Mouse (Mus musculus) brown adipose tissue, adult 24 weeks (tissue): ENCODE results near the gene Rhob. TPM values are rescaled to one million over a fixed set of nuclear protein-coding genes. Genes with fewer than 3 reads are reported as not detected.

ENCODE experiments used
- H3K27ac ChIP-seq: fragments of 200-500 bp; replicated peaks from 2 replicates; pipeline ENCODE4 v1.5.1; 2012; ENCODE audit warnings: low read depth, mild to moderate bottlenecking, low read length
- H3K4me1 ChIP-seq: fragments of 200-500 bp; 2 replicates; pipeline ENCODE4 v1.6.1; 2012; ENCODE audit warnings: low read length, mixed read lengths; ENCODE audit not compliant: control insufficient read depth, insufficient read depth, insufficient read length
- H3K4me3 ChIP-seq: fragments of 200-500 bp; 2 replicates; pipeline ENCODE4 v1.5.1; 2012; ENCODE audit warnings: low read depth, mild to moderate bottlenecking, low read length, moderate library complexity; ENCODE audit not compliant: insufficient read depth
- polyA plus RNA-seq: library from polyadenylated mRNA; stranded (reverse); fragments of >200 nt; gene quantifications from 2 replicates; pipeline ENCODE4 v1.2.4, GENCODE M21; 2012; ENCODE audit not compliant: missing spikeins, insufficient read depth, insufficient read length

Gene Rhob
- polyA plus RNA-seq, 1 experiment: 106 TPM

- peak overlapping the region; percentile 54 for H3K27ac ChIP-seq
Measured at GRCm38 (mm10) chr12:8519431-8520160, 19.8 kb upstream of the Rhob start.

DNA sequence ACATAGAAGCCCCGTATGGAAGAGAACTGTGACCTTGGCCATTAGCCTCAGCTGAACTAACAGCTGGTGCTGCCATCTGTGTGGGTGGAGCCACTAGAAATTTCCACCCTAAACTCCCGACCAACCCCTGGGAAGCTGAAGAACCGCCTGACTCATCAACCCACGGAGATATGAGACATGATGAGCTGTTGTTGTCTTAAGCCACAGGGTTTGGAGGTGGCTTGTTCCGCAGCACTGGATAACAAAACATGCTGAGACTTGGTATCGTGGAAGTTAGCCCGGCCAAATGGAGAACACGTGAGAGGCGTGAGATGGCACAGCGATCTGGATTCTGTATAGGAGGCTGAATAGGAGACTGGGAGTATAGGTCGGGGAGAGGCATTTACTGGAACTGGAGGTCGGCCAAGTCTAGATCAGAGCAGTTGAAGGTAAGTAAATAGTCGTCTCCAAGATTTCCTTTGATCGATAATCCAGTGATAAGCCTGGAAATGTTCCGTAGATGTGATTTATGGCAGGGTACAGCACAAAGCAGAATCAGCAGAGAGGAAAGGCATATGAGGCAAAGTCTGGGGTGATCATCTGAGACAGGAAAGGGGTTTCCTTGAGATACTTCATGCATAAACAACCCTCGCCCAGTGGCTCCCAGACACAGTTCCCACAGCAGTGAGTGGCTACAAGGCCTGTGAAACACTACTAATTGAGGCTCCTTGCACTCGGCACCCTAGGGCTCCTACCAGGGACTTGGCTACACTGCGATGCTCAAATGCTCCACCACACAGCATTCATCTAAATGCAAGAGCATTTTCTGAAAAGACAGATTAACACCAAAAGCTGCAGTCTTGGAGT is 11.5 kb upstream of the Rhob start:
- H3K27ac ChIP-seq: peak overlapping the region; percentile 4; the same call in 1 of the 2 replicates
- no peaks in the 10 kb centered on the region for H3K4me1 ChIP-seq
- peak overlapping the region; percentile 15; the same call in 1 of the 2 replicates for H3K4me3 ChIP-seq

More at GRCm38 (mm10) chr12:8519431-8520160, 19.8 kb upstream of the Rhob start:
- no peak overlapping the region for H3K4me3 ChIP-seq
- H3K4me1 ChIP-seq: no peaks in the 10 kb centered on the region

DNA sequence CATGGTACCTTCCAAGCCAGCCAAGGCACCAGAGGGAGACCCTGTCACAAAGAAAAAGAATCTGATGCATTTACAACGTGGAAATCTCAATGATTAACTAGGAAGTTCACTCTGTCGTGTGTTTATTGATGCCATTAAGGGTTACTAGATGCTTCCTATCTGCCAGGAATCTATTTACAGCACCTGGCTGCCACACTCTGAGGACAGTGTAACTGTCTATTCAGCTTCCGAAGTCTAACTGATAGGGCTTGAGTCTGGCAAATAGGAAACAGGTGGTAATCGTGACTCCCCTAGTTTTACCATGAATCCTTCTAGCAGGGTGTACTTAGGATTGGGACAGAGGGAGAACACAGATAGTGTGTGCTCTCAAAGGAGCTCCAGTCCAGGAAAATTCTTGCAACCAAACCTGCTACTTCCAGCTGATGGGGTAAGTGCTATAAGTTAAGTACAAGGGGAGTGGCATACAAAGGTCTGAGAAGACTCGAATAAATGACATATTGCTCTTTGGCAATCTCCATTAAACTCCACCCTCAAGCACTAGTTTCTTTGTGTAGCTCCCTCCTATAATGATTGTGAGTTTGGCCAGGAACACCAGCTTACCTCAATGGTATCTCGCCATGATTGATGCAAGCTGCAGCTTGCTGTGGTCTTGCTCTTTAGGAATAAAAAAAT is 10.6 kb upstream of the Rhob start:
- Histone ChIP-seq H3K27ac (0 out of 2 replicates have a peak overlapping the region, but pooled peaks have one; percentile 31), H3K4me1 (no peaks in the 10 kb centered on the region), H3K4me3 (no peak overlapping the region)

- Histone ChIP-seq H3K4me3 (no peak overlapping the region), H3K4me1 (no peaks in the 10 kb centered on the region), H3K27ac (0 out of 2 replicates have a peak overlapping the region, but pooled peaks have one; percentile 31)
Measured at GRCm38 (mm10) chr12:8509693-8510092, 9.9 kb upstream of the Rhob start.

GRCm38 (mm10) chr12:8506954-8507707 is 7.3 kb upstream of the Rhob start:
- Histone ChIP-seq H3K4me1 (no peaks in the 10 kb centered on the region), H3K4me3 (no peak overlapping the region), H3K27ac (peak overlapping the region; percentile 72)

DNA sequence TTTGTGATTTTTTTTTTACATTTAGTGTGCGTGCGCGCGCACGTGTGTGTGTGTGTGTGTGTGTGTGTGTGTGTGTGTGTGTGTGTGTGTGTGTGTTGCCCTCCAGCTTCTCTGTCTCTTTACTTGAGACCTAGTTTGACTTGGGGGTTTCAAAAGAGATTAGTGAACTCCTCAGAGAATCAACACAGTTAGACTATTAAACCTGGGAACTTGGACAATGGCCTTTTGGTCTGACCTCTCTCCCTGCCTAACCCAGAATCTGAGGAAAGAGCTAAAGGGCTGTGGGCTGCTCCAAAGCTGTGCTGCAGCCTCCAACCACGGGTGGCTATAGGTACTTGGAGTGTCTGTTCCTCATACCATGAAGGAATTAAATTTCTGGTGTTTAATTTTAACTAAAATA is 4.3 kb upstream of the Rhob start:
- Histone ChIP-seq H3K27ac (no peak overlapping the region), H3K4me1 (0 out of 2 replicates have a peak, but pooled peaks cover 3% of the 10 kb centered on the region)

DNA sequence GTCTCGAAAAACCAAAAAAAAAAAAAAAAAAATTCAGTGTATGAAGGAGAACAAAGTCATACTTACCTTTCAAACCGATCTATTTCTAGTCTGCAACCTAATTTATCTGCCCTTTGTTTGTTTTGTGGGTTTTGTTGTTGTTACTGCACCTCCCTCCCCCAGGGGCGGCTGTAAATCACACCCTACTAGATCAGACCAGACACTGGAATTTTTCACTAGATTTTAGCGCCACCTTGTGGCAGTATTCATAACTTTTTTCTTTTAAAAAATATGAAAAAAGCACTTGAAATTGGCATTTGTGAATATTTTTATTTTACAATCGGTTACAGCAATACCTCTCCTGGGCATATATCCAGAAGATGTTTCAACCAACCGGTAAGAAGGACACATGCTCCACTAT is 2.7 kb upstream of the Rhob start:
- 0 out of 2 replicates have a peak, but pooled peaks cover 3% of the 10 kb centered on the region for H3K4me1 ChIP-seq
- H3K27ac ChIP-seq: no peak overlapping the region
- H3K4me3 ChIP-seq: no peak overlapping the region

More for the DNA sequence above, 4.3 kb upstream of the Rhob start:
- no peak overlapping the region for H3K4me3 ChIP-seq

- 0 out of 2 replicates have a peak, but pooled peaks cover 3% of the 10 kb centered on the region for H3K4me1 ChIP-seq
- no peak overlapping the region for H3K4me3 ChIP-seq
- peak overlapping the region; percentile 92 for H3K27ac ChIP-seq
Measured at GRCm38 (mm10) chr12:8501571-8502305, 1.9 kb upstream of the Rhob start.

GRCm38 (mm10) chr12:8500597-8501570 is 1.1 kb upstream of the Rhob start:
- Histone ChIP-seq H3K27ac (peak overlapping the region; percentile 92), H3K4me3 (peak overlapping the region; percentile 69), H3K4me1 (0 out of 2 replicates have a peak, but pooled peaks cover 3% of the 10 kb centered on the region)

- Histone ChIP-seq H3K4me3 (peak overlapping the region; percentile 76), H3K4me1 (peaks cover 6% of the 10 kb centered on the region; the same call in 1 of the 2 replicates), H3K27ac (peak overlapping the region; percentile 95)
Measured at GRCm38 (mm10) chr12:8499001-8499870, 573 bp downstream of the Rhob start.

DNA sequence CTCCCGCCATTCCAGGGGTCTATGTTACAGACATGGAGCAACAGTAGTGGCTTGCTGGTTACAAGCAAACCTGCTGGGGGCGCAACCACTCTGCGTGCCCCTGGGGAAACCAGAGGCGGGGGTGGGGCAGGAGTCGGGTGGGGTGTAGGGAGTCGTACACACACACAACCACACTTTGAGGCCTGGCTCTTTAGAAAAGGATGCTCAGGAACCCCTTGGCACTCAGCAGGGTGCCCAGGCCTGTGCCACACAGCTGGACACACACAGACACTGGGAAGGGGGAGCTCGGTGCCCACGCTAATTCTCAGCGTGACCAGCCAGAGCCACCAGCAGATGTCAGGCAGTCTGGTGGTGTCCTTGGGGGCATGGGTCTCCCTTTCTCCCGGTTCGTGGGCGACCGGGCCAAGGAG is 1.2 kb downstream of the Rhob start:
- Histone ChIP-seq H3K4me3 (peak overlapping the region; percentile 76), H3K27ac (peak overlapping the region; percentile 96), H3K4me1 (peaks cover 6% of the 10 kb centered on the region; the same call in 1 of the 2 replicates)

GRCm38 (mm10) chr12:8498148-8498571 is 1.6 kb downstream of the Rhob start:
- peak overlapping the region; percentile 76 for H3K4me3 ChIP-seq
- H3K27ac ChIP-seq: peak overlapping the region; percentile 96
- H3K4me1 ChIP-seq: peaks cover 6% of the 10 kb centered on the region; the same call in 1 of the 2 replicates
